Mouse (Mus musculus) thymus, postnatal 4 days (tissue): ENCODE data around the gene Hoxc11.

Source experiments
- DNase-seq: peaks from one replicate; pipeline ENCODE4 v3.0.0; 2021

Gene Hoxc11

GRCm38 (mm10) chr15:102937036-102937666 lies 17.1 kb upstream of the Hoxc11 start:
- peak; percentile 22 for DNase-seq

- no peak for DNase-seq
Observed at GRCm38 (mm10) chr15:102939256-102940155, 14.7 kb upstream of the Hoxc11 start.

- DNase-seq, result peak; percentile 14
Observed at GRCm38 (mm10) chr15:102942739-102943467, 11.3 kb upstream of the Hoxc11 start.

- DNase-seq, result no peak
Observed at GRCm38 (mm10) chr15:102943468-102943813, 10.8 kb upstream of the Hoxc11 start.

- no peak for DNase-seq
Observed at GRCm38 (mm10) chr15:102945185-102946077, 8.8 kb upstream of the Hoxc11 start.

GRCm38 (mm10) chr15:102947276-102947675 lies 7.0 kb upstream of the Hoxc11 start:
- DNase-seq, result no peak

- no peak for DNase-seq
Observed at GRCm38 (mm10) chr15:102948842-102949241, 5.4 kb upstream of the Hoxc11 start.

- no peak for DNase-seq
Observed at GRCm38 (mm10) chr15:102949696-102950095, 4.5 kb upstream of the Hoxc11 start.

GRCm38 (mm10) chr15:102950877-102951276 lies 3.4 kb upstream of the Hoxc11 start:
- no peak for DNase-seq

- DNase-seq, result no peak
Observed at GRCm38 (mm10) chr15:102953561-102953960, 666 bp upstream of the Hoxc11 start.

GRCm38 (mm10) chr15:102955007-102955382 lies 768 bp downstream of the Hoxc11 start:
- DNase-seq, result no peak

- DNase-seq, result no peak
Observed at GRCm38 (mm10) chr15:102955833-102956640, 1.8 kb downstream of the Hoxc11 start.

GRCm38 (mm10) chr15:102956906-102957305 lies 2.7 kb downstream of the Hoxc11 start:
- no peak for DNase-seq

- no peak for DNase-seq
Observed at GRCm38 (mm10) chr15:102959663-102960191, 5.5 kb downstream of the Hoxc11 start.

GRCm38 (mm10) chr15:102961728-102962127 lies 7.5 kb downstream of the Hoxc11 start:
- DNase-seq, result no peak

- no peak for DNase-seq
Observed at GRCm38 (mm10) chr15:102962492-102962891, 8.3 kb downstream of the Hoxc11 start.

- DNase-seq, result no peak
Observed at GRCm38 (mm10) chr15:102963259-102963658, 9.0 kb downstream of the Hoxc11 start.

GRCm38 (mm10) chr15:102963671-102964640 lies 9.7 kb downstream of the Hoxc11 start:
- no peak for DNase-seq

GRCm38 (mm10) chr15:102965003-102965891 lies 11.0 kb downstream of the Hoxc11 start:
- no peak for DNase-seq
